ENCODE assay signal across 10 mouse cellular contexts in genomic region chr10:28249047-28249446, GRCm38 (mm10).
"Had no signal": no experiment of that assay in that cellular context is flagged by ENCODE, and none has a peak within 500 bp of the region (broad histone marks: within the 10 kb centered on the region; RNA-seq: fewer than 3 reads in every experiment).

No protein-coding gene starts in this region.

- ATAC-seq: midbrain, embryonic 13.5 days had no signal

- H3K9me3 ChIP-seq: limb, embryonic 15.5 days; midbrain, embryonic 13.5 days had no signal

- H3K4me3 ChIP-seq: limb, embryonic 15.5 days; midbrain, embryonic 13.5 days had no signal

- H3K27ac ChIP-seq: limb, embryonic 15.5 days; liver, embryonic 14.5 days; midbrain, embryonic 13.5 days had no signal

- H3K36me3 ChIP-seq: limb, embryonic 15.5 days; midbrain, embryonic 13.5 days had no signal

- DNase-seq: kidney, postnatal 25 days; layer of hippocampus, adult 9-11 months; layer of hippocampus, postnatal 36 days; lung, adult 18-20 months; spleen, adult 18-20 months; thymus, adult 18-20 months; thymus, postnatal 14 days had no signal

- H3K27me3 ChIP-seq: limb, embryonic 15.5 days; midbrain, embryonic 13.5 days had no signal

- H3K4me1 ChIP-seq: limb, embryonic 15.5 days had no signal

- H3K9ac ChIP-seq: limb, embryonic 15.5 days; liver, embryonic 14.5 days; midbrain, embryonic 13.5 days had no signal

- H3K4me2 ChIP-seq: limb, embryonic 15.5 days; midbrain, embryonic 13.5 days had no signal
